Mouse (Mus musculus): Measurements from ENCODE around the gene Cldn14. TPM values are rescaled to one million over a fixed set of nuclear protein-coding genes. Genes with fewer than 3 reads are reported as not detected.
A peak's percentile ranks its signal among the peaks of the same experiment; 100 is the strongest.
"Not testable (repeated sequence)": the region's sequence is repeated elsewhere in the genome, so short reads cannot be mapped to it uniquely, and the experiment has no call there.

Cldn14 gene
- polyA plus RNA-seq, 1 experiment from 2014 or later, result not detected

DNA sequence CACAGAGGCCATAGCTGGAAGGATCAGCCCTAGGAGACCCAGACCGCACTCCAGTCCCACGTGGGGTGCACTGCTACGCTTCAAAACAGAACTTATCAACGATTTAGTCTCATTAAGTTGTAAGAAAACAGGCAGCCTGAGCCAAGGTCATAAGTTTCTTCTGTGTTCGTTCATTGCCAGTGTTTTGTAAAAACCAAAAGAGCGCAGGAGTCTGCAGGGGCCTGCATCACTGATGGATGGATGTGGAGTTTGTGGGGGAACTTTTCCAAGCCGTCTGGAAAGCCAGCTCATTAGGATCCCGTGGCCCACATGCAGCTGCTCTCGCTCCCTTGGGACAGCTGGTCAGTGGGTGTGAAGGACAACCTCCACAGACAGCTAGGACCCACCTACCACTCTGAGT is 25.1 kb downstream of the Cldn14 start:
- H3K9me3 ChIP-seq (ENCODE audit: control insufficient read depth, low read length), result no peaks in the 10 kb centered on the region
- no peaks in the 10 kb centered on the region for H3K27me3 ChIP-seq (replicated peaks; ENCODE audit: control insufficient read depth, insufficient read depth, low read length)
- ATAC-seq, result no peak
- H3K4me1 ChIP-seq (replicated peaks; ENCODE audit: control insufficient read depth, insufficient read depth, low read length), result no peaks in the 10 kb centered on the region
- no peak overlapping the region for H3K4me2 ChIP-seq (ENCODE audit: low read length)
- no peak overlapping the region for H3K27ac ChIP-seq (ENCODE audit: low read length)
- 75% methylated on average over 9 of the region's 9 CpGs for WGBS
- H3K36me3 ChIP-seq (ENCODE audit: control insufficient read depth, insufficient read depth), result no peaks in the 10 kb centered on the region
- no peak overlapping the region for H3K4me3 ChIP-seq (replicated peaks; ENCODE audit: low read length)
- H3K9ac ChIP-seq (replicated peaks; ENCODE audit: low read depth, low read length), result no peak overlapping the region

DNA sequence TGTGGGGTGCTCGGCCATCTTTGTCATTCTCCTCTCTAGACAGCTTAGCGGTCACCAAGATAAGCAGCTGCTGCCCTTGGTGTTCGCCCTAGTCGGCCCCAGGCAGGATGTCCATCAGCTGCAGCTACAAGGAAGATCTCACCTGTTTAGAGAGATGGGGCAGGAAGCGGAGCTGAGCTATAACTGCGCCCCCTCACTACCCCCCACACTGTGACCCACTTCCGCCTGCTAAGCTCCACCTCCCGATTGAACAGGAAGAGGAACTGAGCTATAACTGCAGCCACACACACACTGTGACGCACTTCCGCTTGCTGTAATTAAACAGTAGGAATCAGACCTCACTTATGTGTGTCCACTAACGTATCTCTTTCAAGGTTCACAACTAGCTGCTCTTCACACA is 26.3 kb downstream of the Cldn14 start:
- Histone ChIP-seq H3K4me1 (replicated peaks; ENCODE audit: control insufficient read depth, insufficient read depth, low read length) (no peaks in the 10 kb centered on the region), H3K36me3 (ENCODE audit: control insufficient read depth, insufficient read depth) (no peaks in the 10 kb centered on the region), H3K27ac (ENCODE audit: low read length) (no peak overlapping the region), H3K4me2 (ENCODE audit: low read length) (no peak overlapping the region), H3K27me3 (replicated peaks; ENCODE audit: control insufficient read depth, insufficient read depth, low read length) (no peaks in the 10 kb centered on the region), H3K9me3 (ENCODE audit: control insufficient read depth, low read length) (no peaks in the 10 kb centered on the region), H3K9ac (replicated peaks; ENCODE audit: low read depth, low read length) (no peak overlapping the region), H3K4me3 (replicated peaks; ENCODE audit: low read length) (no peak overlapping the region)
- WGBS, result 88% methylated on average over 11 of the region's 11 CpGs
- ATAC-seq, result no peak

DNA sequence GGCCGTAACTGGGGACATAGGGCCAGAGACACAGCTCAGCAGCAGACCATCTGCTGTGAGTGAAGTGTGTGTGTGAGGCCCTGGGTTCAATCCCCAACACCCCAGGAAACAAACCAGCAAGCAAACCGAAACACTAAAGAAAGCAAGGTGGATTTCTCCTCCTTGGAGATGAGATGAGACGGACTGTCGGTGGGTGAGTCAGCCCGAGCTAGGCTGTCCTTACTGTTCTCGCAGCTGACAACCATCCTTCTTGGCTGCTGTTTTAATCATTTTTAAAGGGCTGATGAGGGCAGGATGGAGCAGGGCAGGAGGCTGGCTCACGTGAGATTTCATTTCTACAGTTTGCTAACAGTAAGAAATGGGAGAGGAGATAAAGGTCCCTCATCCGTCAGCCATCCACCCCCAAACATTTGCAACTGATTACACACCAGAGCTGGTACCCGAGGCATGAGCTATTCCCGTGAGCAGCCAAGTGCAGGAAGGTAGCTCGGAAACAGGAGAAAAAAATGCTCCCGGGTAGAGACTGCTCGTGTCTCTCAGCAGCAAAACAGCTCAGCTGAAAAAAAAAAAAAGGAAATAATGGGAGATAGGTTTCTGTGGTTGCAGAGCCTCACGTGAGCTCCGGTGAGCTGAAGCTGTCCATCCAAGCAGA is 27.3 kb downstream of the Cldn14 start:
- Histone ChIP-seq H3K36me3 (ENCODE audit: control insufficient read depth, insufficient read depth) (no peaks in the 10 kb centered on the region), H3K27me3 (replicated peaks; ENCODE audit: control insufficient read depth, insufficient read depth, low read length) (no peaks in the 10 kb centered on the region), H3K9me3 (ENCODE audit: control insufficient read depth, low read length) (no peaks in the 10 kb centered on the region), H3K27ac (ENCODE audit: low read length) (no peak overlapping the region), H3K4me3 (replicated peaks; ENCODE audit: low read length) (no peak overlapping the region), H3K9ac (replicated peaks; ENCODE audit: low read depth, low read length) (no peak overlapping the region), H3K4me1 (replicated peaks; ENCODE audit: control insufficient read depth, insufficient read depth, low read length) (no peaks in the 10 kb centered on the region), H3K4me2 (ENCODE audit: low read length) (no peak overlapping the region)
- WGBS, result 77% methylated on average over 15 of the region's 15 CpGs
- no peak for ATAC-seq

DNA sequence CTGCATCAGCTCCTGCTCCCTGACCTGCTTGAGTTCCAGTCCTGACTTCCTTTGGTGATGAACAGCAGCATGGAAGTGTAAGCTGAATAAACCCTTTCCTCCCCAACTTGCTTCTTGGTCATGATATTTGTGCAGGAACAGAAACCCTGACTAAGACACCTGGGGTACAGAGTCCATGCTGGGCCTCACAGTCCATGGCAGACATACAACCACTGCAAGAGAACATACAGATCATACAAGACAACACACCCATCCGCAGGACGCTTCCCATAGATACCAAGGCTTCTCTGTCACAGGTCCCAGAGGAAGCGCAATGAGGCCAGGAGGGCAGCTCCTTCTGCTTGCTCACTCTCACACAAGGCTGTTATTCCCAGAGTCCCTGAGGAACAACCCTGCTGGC is 28.3 kb downstream of the Cldn14 start:
- not testable (repeated sequence) for H3K4me2 ChIP-seq (ENCODE audit: low read length); H3K9ac ChIP-seq (replicated peaks; ENCODE audit: low read depth, low read length); H3K36me3 ChIP-seq (ENCODE audit: control insufficient read depth, insufficient read depth); H3K4me1 ChIP-seq (replicated peaks; ENCODE audit: control insufficient read depth, insufficient read depth, low read length); H3K27me3 ChIP-seq (replicated peaks; ENCODE audit: control insufficient read depth, insufficient read depth, low read length); H3K27ac ChIP-seq (ENCODE audit: low read length); H3K9me3 ChIP-seq (ENCODE audit: control insufficient read depth, low read length); ATAC-seq; H3K4me3 ChIP-seq (replicated peaks; ENCODE audit: low read length)
- 91% methylated on average over 3 of the region's 3 CpGs for WGBS

DNA sequence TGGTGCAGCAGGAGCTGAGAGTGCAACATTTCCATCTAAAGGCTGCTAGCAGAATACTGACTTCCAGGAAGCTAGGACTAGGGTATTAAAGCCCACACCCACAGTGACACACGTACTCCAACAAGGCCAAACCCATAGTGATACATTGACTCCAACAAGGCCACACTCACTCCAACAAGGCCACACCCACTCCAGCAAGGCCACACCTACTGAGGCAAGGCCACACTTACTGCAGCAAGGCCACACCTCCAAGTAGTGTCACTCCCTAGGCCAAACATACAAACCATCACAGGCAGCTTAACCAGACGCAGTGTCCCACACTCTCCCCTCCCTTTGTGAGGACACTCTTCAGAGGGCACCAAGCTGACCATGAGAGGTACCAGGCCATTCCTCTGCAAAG is 29.3 kb downstream of the Cldn14 start:
- WGBS, result 82% methylated on average over 2 of the region's 2 CpGs
- ATAC-seq, result no peak
- H3K4me2 ChIP-seq (ENCODE audit: low read length), result no peak overlapping the region

DNA sequence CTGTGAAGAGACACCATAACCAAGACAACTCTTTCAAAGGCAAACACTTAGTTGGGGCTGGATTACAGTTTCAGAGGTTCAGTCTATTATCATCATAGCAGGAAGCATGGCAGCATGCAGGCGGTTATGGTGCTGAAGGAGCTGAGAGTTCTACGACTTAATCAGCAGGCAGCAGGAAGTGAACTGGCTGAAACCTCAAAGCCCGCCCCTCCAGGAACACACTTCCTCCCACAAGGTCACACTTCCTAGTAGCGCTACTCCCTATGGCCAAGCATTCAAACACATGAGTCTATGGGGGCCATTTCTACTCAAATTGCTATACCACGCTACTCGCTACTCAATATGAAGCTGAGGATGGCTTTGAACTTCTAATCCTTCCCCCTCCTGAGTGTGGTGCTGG is 31.1 kb downstream of the Cldn14 start:
- H3K9ac ChIP-seq (replicated peaks; ENCODE audit: low read depth, low read length), result no peak overlapping the region
- H3K4me2 ChIP-seq (ENCODE audit: low read length), result no peak overlapping the region
- H3K9me3 ChIP-seq (ENCODE audit: control insufficient read depth, low read length), result no peaks in the 10 kb centered on the region
- WGBS, result 91% methylated on average over 6 of the region's 6 CpGs
- no peak for ATAC-seq
- no peak overlapping the region for H3K4me3 ChIP-seq (replicated peaks; ENCODE audit: low read length)
- no peaks in the 10 kb centered on the region for H3K27me3 ChIP-seq (replicated peaks; ENCODE audit: control insufficient read depth, insufficient read depth, low read length)
- no peaks in the 10 kb centered on the region; the same call in 1 of the 2 replicates for H3K4me1 ChIP-seq (replicated peaks; ENCODE audit: control insufficient read depth, insufficient read depth, low read length)
- no peaks in the 10 kb centered on the region for H3K36me3 ChIP-seq (ENCODE audit: control insufficient read depth, insufficient read depth)
- H3K27ac ChIP-seq (ENCODE audit: low read length), result no peak overlapping the region

More for the DNA sequence above, 29.3 kb downstream of the Cldn14 start:
- Histone ChIP-seq H3K27ac (ENCODE audit: low read length) (no peak overlapping the region), H3K9ac (replicated peaks; ENCODE audit: low read depth, low read length) (no peak overlapping the region), H3K9me3 (ENCODE audit: control insufficient read depth, low read length) (no peaks in the 10 kb centered on the region), H3K27me3 (replicated peaks; ENCODE audit: control insufficient read depth, insufficient read depth, low read length) (no peaks in the 10 kb centered on the region), H3K36me3 (ENCODE audit: control insufficient read depth, insufficient read depth) (no peaks in the 10 kb centered on the region), H3K4me1 (replicated peaks; ENCODE audit: control insufficient read depth, insufficient read depth, low read length) (no peaks in the 10 kb centered on the region), H3K4me3 (replicated peaks; ENCODE audit: low read length) (no peak overlapping the region)

DNA sequence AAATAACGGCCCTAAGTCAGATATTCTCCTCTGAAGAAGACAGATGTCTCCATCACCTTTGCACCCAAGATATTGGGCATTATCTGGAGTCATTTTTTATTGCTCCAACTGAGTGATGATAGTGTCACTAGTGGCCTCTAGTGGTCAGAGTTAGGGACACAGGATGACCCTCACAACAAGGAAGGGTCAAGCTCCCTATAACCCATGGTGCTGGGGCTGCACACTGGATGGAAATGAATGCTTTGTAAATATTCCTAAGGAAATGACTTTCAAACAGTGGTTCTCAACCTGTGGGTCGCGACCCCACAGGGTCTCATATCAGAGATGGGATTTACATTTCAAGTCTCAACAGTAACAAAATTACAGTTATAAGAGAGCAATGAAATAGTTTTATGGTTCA is 31.7 kb downstream of the Cldn14 start:
- H3K27me3 ChIP-seq (replicated peaks; ENCODE audit: control insufficient read depth, insufficient read depth, low read length), result no peaks in the 10 kb centered on the region
- H3K4me3 ChIP-seq (replicated peaks; ENCODE audit: low read length), result no peak overlapping the region
- ATAC-seq, result no peak

DNA sequence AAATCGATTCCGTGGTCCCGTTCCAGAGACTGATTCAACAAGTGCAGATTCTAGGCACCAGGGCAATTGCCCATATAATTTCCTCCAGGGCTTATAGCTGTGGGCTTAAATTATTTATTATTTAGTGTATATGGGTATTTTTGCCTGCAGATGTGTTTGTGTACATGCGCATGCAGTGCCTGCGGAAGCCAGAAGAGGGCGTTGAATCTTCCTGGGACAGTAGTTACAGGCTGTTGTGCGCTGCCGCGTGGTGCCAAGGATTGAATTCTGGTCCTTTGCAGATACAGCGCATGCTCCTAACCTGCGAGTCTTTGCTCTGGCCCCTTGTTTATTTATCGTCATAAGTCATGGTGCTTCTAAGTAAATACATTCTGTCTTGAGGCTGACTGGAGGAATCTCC is 33.2 kb downstream of the Cldn14 start:
- 83% methylated on average over 12 of the region's 12 CpGs for WGBS

More for the DNA sequence above, 31.7 kb downstream of the Cldn14 start:
- Histone ChIP-seq H3K9me3 (ENCODE audit: control insufficient read depth, low read length) (no peaks in the 10 kb centered on the region), H3K27ac (ENCODE audit: low read length) (no peak overlapping the region), H3K36me3 (ENCODE audit: control insufficient read depth, insufficient read depth) (no peaks in the 10 kb centered on the region), H3K4me1 (replicated peaks; ENCODE audit: control insufficient read depth, insufficient read depth, low read length) (no peaks in the 10 kb centered on the region; the same call in 1 of the 2 replicates), H3K4me2 (ENCODE audit: low read length) (no peak overlapping the region), H3K9ac (replicated peaks; ENCODE audit: low read depth, low read length) (no peak overlapping the region)
- WGBS, result 63% methylated on average over 3 of the region's 3 CpGs

DNA sequence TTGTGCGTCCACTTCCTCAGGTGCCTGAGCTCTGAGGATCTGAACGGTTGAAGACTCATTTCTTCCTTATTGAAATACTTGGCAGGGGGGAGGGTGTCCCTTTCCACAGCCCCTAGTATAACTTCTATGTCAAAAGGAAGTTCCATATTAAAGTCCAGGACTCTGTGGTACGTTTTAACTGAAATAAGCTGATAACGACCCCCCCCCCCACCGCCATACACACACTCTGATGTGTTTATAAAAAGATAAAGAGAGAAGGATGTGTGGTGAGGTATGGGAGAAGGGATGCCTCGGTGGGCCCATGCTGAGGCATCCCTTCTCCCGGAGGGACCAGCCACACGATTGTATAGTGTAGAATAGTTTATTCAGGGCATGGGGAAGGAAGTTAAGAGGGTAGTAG is 34.4 kb downstream of the Cldn14 start:
- Histone ChIP-seq H3K27ac (ENCODE audit: low read length) (no peak overlapping the region), H3K4me3 (replicated peaks; ENCODE audit: low read length) (no peak overlapping the region), H3K9me3 (ENCODE audit: control insufficient read depth, low read length) (no peaks in the 10 kb centered on the region), H3K27me3 (replicated peaks; ENCODE audit: control insufficient read depth, insufficient read depth, low read length) (no peaks in the 10 kb centered on the region), H3K36me3 (ENCODE audit: control insufficient read depth, insufficient read depth) (no peaks in the 10 kb centered on the region), H3K4me1 (replicated peaks; ENCODE audit: control insufficient read depth, insufficient read depth, low read length) (peaks cover 10% of the 10 kb centered on the region), H3K4me2 (ENCODE audit: low read length) (no peak overlapping the region), H3K9ac (replicated peaks; ENCODE audit: low read depth, low read length) (no peak overlapping the region)
- ATAC-seq, result no peak
- WGBS, result 74% methylated on average over 8 of the region's 8 CpGs

More for the DNA sequence above, 33.2 kb downstream of the Cldn14 start:
- Histone ChIP-seq H3K4me2 (ENCODE audit: low read length) (no peak overlapping the region), H3K9ac (replicated peaks; ENCODE audit: low read depth, low read length) (no peak overlapping the region), H3K4me1 (replicated peaks; ENCODE audit: control insufficient read depth, insufficient read depth, low read length) (peaks cover 10% of the 10 kb centered on the region), H3K27me3 (replicated peaks; ENCODE audit: control insufficient read depth, insufficient read depth, low read length) (no peaks in the 10 kb centered on the region), H3K36me3 (ENCODE audit: control insufficient read depth, insufficient read depth) (no peaks in the 10 kb centered on the region), H3K4me3 (replicated peaks; ENCODE audit: low read length) (no peak overlapping the region), H3K9me3 (ENCODE audit: control insufficient read depth, low read length) (no peaks in the 10 kb centered on the region), H3K27ac (ENCODE audit: low read length) (no peak overlapping the region)
- no peak for ATAC-seq

DNA sequence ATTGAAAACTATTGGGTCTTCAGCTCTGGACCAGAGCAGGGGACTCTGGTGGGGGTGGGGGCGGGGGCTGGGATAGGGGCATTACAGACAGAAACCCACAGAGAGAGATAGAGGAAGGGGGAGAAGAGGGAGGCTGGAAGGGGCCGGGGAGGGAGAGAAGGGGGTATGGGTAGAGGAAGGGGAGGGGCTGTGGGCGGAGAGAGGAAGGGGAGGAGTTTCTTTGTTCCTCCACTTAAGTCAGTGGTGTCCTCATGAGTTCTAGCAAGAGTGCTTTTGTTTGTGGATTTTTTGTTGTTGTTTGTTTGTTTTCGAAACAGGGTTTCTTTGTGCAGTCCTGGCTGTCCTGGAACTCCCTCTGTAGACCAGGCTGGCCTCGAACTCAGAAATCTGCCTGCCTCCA is 35.1 kb downstream of the Cldn14 start:
- H3K4me3 ChIP-seq (replicated peaks; ENCODE audit: low read length), result no peak overlapping the region
- peaks cover 10% of the 10 kb centered on the region for H3K4me1 ChIP-seq (replicated peaks; ENCODE audit: control insufficient read depth, insufficient read depth, low read length)
- no peak overlapping the region for H3K9ac ChIP-seq (replicated peaks; ENCODE audit: low read depth, low read length)

More for the DNA sequence above, 35.1 kb downstream of the Cldn14 start:
- H3K4me2 ChIP-seq (ENCODE audit: low read length), result peak overlapping the region; percentile 21; the same call in 1 of the 2 replicates
- H3K27me3 ChIP-seq (replicated peaks; ENCODE audit: control insufficient read depth, insufficient read depth, low read length), result no peaks in the 10 kb centered on the region
- H3K27ac ChIP-seq (ENCODE audit: low read length), result no peak overlapping the region
- ATAC-seq, result no peak
- WGBS, result 43% methylated on average over 4 of the region's 5 CpGs
- H3K36me3 ChIP-seq (ENCODE audit: control insufficient read depth, insufficient read depth), result no peaks in the 10 kb centered on the region
- H3K9me3 ChIP-seq (ENCODE audit: control insufficient read depth, low read length), result no peaks in the 10 kb centered on the region

Data from forebrain, embryonic 16.5 days (tissue).